Mouse (Mus musculus) liver, embryonic 12.5 days (tissue): Measurements from ENCODE around the gene Vmn1r46. TPM values are rescaled to one million over a fixed set of nuclear protein-coding genes. Genes with fewer than 3 reads are reported as not detected.
"Not testable (repeated sequence)": the region's sequence is repeated elsewhere in the genome, so short reads cannot be mapped to it uniquely, and the experiment has no call there.

Experiments
- ATAC-seq: fragments of 200-750 bp; cut with Nextera tagmentation; 2 replicates; pipeline ENCODE4 v1.8.0; 2017; ENCODE audit warnings: moderate number of reproducible peaks, mild to moderate bottlenecking, moderate library complexity
- H3K27ac ChIP-seq: fragments of 300-500 bp; sonication (generic); 2 replicates; pipeline ENCODE4 v1.5.1; 2016; ENCODE audit warnings: mild to moderate bottlenecking
- H3K27me3 ChIP-seq: fragments of 300-500 bp; sonication (generic); replicated peaks from 2 replicates; pipeline ENCODE4 v1.6.1; 2016; ENCODE audit warnings: mild to moderate bottlenecking, moderate library complexity
- H3K36me3 ChIP-seq: fragments of 300-500 bp; sonication (generic); 2 replicates; pipeline ENCODE4 v1.6.1; 2016; ENCODE audit warnings: mild to moderate bottlenecking, moderate library complexity
- H3K4me1 ChIP-seq: fragments of 300-500 bp; sonication (generic); 2 replicates; pipeline ENCODE4 v1.6.1; 2016
- H3K4me2 ChIP-seq: fragments of 300-500 bp; sonication (generic); 2 replicates; pipeline ENCODE4 v1.6.1; 2016; ENCODE audit warnings: mild to moderate bottlenecking, moderate library complexity
- H3K4me3 ChIP-seq: fragments of 300-500 bp; sonication (generic); 2 replicates; pipeline ENCODE4 v1.5.1; 2016; ENCODE audit warnings: mild to moderate bottlenecking, moderate library complexity
- H3K9ac ChIP-seq: fragments of 300-500 bp; sonication (generic); 2 replicates; pipeline ENCODE4 v1.6.1; 2016; ENCODE audit warnings: mild to moderate bottlenecking, moderate library complexity
- H3K9me3 ChIP-seq: fragments of 300-500 bp; sonication (generic); replicated peaks from 2 replicates; pipeline ENCODE4 v1.6.1; 2016; ENCODE audit warnings: mild to moderate bottlenecking, moderate library complexity
- WGBS: fragments of 180-500 bp; shearing (Covaris S2); methylation state at CpG from one replicate; pipeline ENCODE4 v1.1.7; 2016; ENCODE audit not compliant: insufficient replicate concordance; 5-methylcytosine and 5-hydroxymethylcytosine counted together
- polyA plus RNA-seq: library from polyadenylated mRNA; unstranded; fragments of >200 nt; fragmentation: Nextera tagmentation; extraction: Ambion mirVana; gene quantifications from 2 replicates; pipeline ENCODE4 v1.2.1, GENCODE M21; 2016

The Vmn1r46 gene
- polyA plus RNA-seq, result not detected in 2 replicates

GRCm38 (mm10) chr6:89969013-89969412, at the start of gene Vmn1r46:
Vmn1r46 (plus strand) TSS chr6:89969313.
- H3K27me3 ChIP-seq, result no peaks in the 10 kb centered on the region
- no peak within 1 kb of the TSS for H3K9ac ChIP-seq
- no peak for ATAC-seq
- H3K9me3 ChIP-seq, result peaks cover 3% of the 10 kb centered on the region; the same call in 1 of the 2 replicates
- H3K4me1 ChIP-seq, result no peaks in the 10 kb centered on the region
- H3K27ac ChIP-seq, result no peak within 1 kb of the TSS
- H3K4me3 ChIP-seq, result no peak within 1 kb of the TSS
- no peaks in the 10 kb centered on the region for H3K36me3 ChIP-seq
- H3K4me2 ChIP-seq, result no peak within 1 kb of the TSS
- 38% methylated on average over 2 of the region's 2 CpGs for WGBS

- H3K4me2 ChIP-seq, H3K27ac ChIP-seq, ATAC-seq, H3K4me3 ChIP-seq, H3K9ac ChIP-seq, H3K36me3 ChIP-seq, H3K9me3 ChIP-seq, H3K27me3 ChIP-seq, H3K4me1 ChIP-seq: not testable (repeated sequence)
- WGBS, result 61% methylated on average over 2 of the region's 2 CpGs
Measured at GRCm38 (mm10) chr6:89940498-89940897, 28.6 kb upstream of the Vmn1r46 start, which contains the start of gene Vmn1r45. Vmn1r45 (minus strand) TSS chr6:89940598.

DNA sequence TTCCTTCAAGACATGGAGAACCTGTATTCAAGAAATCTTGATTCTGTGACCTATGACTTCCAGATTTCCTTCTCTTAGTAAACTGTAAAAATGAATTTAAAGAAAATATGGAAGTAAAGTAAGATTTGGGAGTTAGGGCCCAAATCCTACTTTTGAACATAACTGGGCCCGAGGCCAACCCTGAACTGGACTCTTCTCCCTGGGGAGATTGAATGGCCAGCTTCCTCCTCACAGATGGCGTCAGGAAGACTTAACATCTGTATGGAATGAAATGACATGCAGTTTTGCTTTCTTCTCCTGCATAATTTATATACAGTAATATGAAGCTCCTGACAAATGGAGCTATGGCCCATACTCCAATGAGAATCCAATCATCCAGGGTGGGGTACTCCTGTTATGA, 28.2 kb upstream of the Vmn1r46 start:
- H3K4me2 ChIP-seq, result no peak overlapping the region
- no peak overlapping the region for H3K27ac ChIP-seq
- ATAC-seq, result no peak
- WGBS, result 56% methylated on average over 2 of the region's 2 CpGs
- no peak overlapping the region for H3K9ac ChIP-seq
- no peaks in the 10 kb centered on the region for H3K36me3 ChIP-seq
- H3K4me3 ChIP-seq, result no peak overlapping the region
- 0 out of 2 replicates have a peak, but pooled peaks cover 8% of the 10 kb centered on the region for H3K9me3 ChIP-seq
- H3K27me3 ChIP-seq, result no peaks in the 10 kb centered on the region
- H3K4me1 ChIP-seq, result no peaks in the 10 kb centered on the region

DNA sequence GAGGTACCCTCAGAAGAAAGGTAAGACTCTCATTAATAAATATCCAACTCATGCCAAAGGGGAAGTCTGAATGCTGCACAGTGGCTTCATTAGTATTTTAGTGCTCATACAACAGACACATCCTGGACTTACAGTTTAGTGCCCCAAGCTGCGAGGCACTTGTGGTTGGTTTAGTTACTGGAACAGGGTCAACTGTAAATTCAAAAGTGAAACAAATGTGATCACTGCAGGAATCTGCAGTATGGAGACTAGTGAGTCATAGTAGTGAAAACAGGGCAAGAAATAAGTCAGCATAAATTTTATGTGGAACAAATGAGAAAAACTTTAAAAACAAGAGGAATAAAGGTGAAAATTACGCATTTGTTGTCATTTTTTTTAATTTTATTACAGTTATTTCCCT, 15.6 kb upstream of the Vmn1r46 start:
- WGBS, result 56% methylated on average over 2 of the region's 2 CpGs

DNA sequence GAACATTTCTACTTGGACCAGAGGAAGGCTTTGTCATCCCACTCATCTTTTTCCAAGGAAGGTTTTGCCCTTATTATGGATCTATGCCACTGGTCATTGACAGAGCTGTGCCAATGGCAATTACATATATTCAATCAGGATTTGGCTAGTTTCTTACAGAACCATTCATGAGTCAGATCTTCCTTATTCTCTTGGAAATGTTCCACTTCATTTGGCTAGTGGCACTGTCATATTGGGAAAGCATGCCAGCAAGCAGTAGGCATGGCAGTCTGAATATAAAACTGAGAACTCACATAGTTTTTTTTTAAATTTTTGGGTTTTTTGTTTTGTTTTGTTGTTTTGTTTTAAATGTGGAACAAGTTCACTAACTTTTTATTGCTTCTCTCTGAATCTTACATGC, 2.8 kb upstream of the Vmn1r46 start:
- Histone ChIP-seq H3K36me3 (no peaks in the 10 kb centered on the region), H3K27me3 (no peaks in the 10 kb centered on the region), H3K4me1 (no peaks in the 10 kb centered on the region), H3K4me2 (no peak overlapping the region), H3K9ac (no peak overlapping the region), H3K9me3 (0 out of 2 replicates have a peak, but pooled peaks cover 3% of the 10 kb centered on the region), H3K4me3 (no peak overlapping the region), H3K27ac (no peak overlapping the region)
- ATAC-seq, result no peak

More for the DNA sequence above, 15.6 kb upstream of the Vmn1r46 start:
- no peak overlapping the region for H3K9ac ChIP-seq
- no peak for ATAC-seq
- H3K27ac ChIP-seq, result no peak overlapping the region
- no peaks in the 10 kb centered on the region for H3K4me1 ChIP-seq
- H3K4me3 ChIP-seq, result no peak overlapping the region
- peaks cover 7% of the 10 kb centered on the region; the same call in 1 of the 2 replicates for H3K9me3 ChIP-seq
- no peak overlapping the region for H3K4me2 ChIP-seq
- no peaks in the 10 kb centered on the region for H3K36me3 ChIP-seq
- no peaks in the 10 kb centered on the region for H3K27me3 ChIP-seq

DNA sequence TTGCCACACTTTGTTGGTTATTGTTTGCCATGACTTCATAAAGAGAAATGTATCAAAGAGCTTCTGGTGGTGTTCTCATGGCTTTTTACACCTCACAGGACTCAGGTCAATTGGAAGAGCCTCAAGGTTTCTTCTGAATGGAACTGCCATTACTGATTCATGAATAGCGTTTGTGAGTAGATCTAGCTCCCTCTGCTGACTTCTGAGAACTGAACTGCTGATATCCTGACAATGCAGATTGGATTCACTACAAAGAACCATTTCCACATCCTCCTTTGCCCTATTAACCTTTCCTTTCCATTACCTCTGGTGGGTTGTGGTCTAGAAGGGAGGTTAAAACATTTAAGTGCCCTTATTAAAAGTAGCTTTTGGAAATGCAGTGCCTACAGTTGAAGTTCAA, 16.9 kb downstream of the Vmn1r46 start:
- Histone ChIP-seq H3K36me3 (no peaks in the 10 kb centered on the region), H3K4me1 (no peaks in the 10 kb centered on the region), H3K9me3 (no peaks in the 10 kb centered on the region; the same call in 1 of the 2 replicates), H3K4me2 (no peak overlapping the region), H3K27ac (no peak overlapping the region), H3K4me3 (no peak overlapping the region), H3K9ac (no peak overlapping the region), H3K27me3 (no peaks in the 10 kb centered on the region)
- ATAC-seq, result no peak
- 18% methylated on average over 1 of the region's 1 CpGs for WGBS

DNA sequence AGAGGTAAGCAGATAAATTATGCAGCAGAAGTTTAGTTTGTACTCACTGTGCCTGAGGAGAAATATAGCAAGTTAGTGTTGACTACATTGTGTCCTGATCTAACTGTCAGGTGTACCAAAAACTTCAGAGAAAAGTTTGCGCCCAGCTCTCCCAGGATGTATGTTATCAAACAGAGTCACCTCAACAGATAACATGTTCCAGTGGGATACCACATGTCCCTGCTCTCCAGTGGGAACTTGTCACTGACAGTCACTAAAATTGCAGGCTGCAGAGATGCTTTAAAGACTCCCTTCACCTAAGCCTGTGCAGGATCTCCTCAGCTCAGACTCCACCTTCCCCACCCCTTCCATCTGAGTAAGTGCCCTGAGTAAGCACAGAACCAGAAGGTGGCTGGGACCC, 46.7 kb downstream of the Vmn1r46 start, which contains the start of gene Vmn1r47:
Vmn1r47 (plus strand) TSS at position 301 of the 400 bp plus-strand sequence.
- H3K4me1 ChIP-seq, H3K9me3 ChIP-seq, H3K4me2 ChIP-seq, ATAC-seq, H3K36me3 ChIP-seq, H3K9ac ChIP-seq, H3K27ac ChIP-seq, H3K4me3 ChIP-seq, H3K27me3 ChIP-seq: not testable (repeated sequence)
- WGBS, result 75% methylated on average over 1 of the region's 1 CpGs

Other genes starting within 250 kb of the Vmn1r46 start
- not detected in 2 replicates for gene Vmn1r41, start 228.5 kb upstream of the Vmn1r46 start, polyA plus RNA-seq
- not detected in 2 replicates for gene Vmn1r42, start 92.9 kb upstream of the Vmn1r46 start, polyA plus RNA-seq
- gene Vmn1r43, start 92.9 kb upstream of the Vmn1r46 start, polyA plus RNA-seq, result not detected in 2 replicates
- gene Vmn1r44, start 85.7 kb upstream of the Vmn1r46 start, polyA plus RNA-seq, result not detected in 2 replicates
- gene Vmn1r45, start 28.7 kb upstream of the Vmn1r46 start, polyA plus RNA-seq, result not detected in 2 replicates
- not detected in 2 replicates for gene Vmn1r47, start 46.8 kb downstream of the Vmn1r46 start, polyA plus RNA-seq
- gene Vmn1r48, start 67.5 kb downstream of the Vmn1r46 start, polyA plus RNA-seq, result not detected in 2 replicates
- not detected in 2 replicates for gene Vmn1r49, start 109.2 kb downstream of the Vmn1r46 start, polyA plus RNA-seq
- not detected in 2 replicates for gene Vmn1r50, start 132.1 kb downstream of the Vmn1r46 start, polyA plus RNA-seq
- not detected in 2 replicates for gene Vmn1r51, start 153.3 kb downstream of the Vmn1r46 start, polyA plus RNA-seq
- gene Vmn1r52, start 205.5 kb downstream of the Vmn1r46 start, polyA plus RNA-seq, result not detected in 2 replicates
- not detected in 2 replicates for gene V1ra8, start 233.5 kb downstream of the Vmn1r46 start, polyA plus RNA-seq